Mouse (Mus musculus): ENCODE data around the gene Lyar.

Lyar gene

GRCm38 (mm10) chr5:38220328-38220912 lies at the start of gene Lyar, which contains the start of gene Zbtb49:
Lyar (plus strand) TSS chr5:38220470.
Zbtb49 (minus strand) TSS chr5:38220457.
- DNase-seq = peak; percentile 96

DNA sequence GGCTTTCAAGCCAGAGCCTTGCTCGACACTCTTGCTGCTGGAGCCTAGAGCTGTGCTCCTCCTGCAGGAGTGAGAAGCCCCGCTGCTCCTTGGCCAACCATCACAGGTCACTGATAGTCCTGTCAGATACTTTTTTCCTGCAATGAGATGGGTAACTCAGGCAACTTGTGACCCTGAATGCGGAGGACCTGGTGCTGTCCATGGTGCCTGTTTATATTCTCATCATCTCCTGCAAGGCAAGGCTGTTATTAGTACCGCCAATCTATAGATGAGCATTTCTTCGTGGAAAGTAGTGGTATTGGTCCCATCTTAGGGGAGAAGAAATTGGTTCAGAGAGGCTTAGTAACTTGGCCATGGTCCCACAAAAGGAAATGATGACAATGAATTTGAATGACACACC lies 46.5 kb upstream of the Lyar start:
- no peak for DNase-seq

GRCm38 (mm10) chr5:38174256-38174912 lies 45.9 kb upstream of the Lyar start:
- no peak for DNase-seq

- no peak for DNase-seq
These were observed 35.5 kb upstream of the Lyar start for GRCm38 (mm10) chr5:38184688-38185285.

- no peak for DNase-seq
These were observed 33.3 kb upstream of the Lyar start for GRCm38 (mm10) chr5:38187006-38187405.

DNA sequence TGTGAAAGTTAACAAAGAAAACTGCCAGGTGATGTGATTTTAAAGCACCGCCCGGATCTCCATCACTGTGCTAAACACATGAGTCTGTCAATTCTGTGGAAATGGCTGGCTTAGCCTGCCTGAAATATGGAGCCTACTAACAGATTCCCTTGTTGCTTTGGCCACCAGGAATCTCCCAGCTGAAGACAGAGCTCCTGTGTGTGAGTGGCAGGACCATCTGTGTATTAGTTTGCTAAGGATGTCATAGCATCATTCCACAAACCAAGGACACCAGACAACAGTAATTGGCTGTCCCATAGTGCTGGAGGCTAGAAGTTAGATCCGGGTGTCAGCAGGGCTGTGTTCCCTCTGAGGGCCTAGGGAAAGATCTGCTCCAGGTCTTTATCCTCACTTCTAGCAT lies 29.4 kb upstream of the Lyar start:
- DNase-seq = no peak

DNA sequence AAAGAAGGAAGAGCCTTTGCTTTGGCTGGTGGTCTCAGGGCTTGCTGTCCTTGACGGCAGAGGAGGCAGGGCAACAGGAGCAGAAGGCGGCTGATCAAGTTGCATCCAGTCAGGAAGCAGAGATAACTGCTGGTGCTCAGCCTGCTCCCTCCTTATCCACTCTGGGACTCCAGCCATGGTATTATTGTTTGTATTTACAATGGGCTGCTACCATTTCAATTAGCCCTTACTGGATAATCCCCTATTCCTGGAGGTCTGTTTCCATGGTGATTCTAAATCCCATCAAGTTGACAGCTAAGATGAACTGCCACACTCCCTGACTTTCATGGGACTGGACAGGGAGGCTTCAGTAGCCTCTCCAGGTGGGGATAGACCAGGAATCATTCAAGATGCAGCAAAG lies 25.3 kb upstream of the Lyar start:
- no peak for DNase-seq

DNA sequence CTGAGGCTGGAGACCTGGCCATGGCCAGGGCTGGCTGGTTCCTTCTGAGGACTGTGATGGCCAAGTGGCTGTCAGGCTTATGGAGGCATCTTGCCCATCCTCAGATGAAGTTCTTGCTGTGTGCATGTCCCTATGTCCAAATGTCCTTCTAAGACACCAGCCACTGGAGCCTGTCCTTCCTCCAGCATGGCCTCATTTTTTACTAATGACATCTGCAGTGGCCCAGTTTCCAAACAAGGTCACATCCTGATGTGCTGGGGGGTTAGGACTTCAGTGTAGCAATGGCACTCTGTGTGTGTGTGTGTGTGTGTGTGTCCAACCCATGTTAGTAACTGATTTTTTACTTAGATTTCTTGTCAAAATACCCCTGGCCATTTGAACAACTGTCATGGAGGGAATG lies 24.3 kb upstream of the Lyar start:
- DNase-seq = no peak

DNA sequence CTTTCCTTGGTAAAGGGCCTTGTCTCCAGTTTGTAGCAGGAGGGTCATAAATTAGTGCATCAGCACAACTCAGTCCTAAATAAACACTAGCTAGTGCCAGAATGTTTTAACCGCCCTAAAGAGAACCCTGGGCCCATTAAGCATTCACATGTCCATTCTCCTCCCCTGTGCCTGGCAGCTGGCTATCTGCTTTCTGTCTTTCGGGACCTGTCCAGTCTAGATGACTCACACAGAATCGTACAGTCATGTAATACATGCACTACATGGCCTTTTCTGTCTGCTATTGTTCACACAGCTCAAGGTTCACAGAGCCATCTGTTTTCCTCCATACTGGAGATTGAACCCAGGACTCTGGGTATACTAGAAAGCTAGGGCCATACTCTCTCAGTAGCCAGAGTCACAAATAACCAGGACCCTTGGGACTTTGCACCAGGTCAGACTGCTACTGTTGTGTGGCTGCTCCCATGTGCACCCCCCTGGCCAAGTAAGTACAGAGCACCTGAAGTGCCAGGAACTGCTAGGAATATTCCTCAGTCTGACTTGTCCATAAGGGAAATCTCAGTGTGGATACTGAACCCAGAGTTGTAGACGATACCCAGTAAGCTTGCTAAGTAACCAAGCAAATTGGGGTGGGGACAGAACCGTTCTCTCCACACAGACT lies 23.3 kb upstream of the Lyar start:
- no peak for DNase-seq

DNA sequence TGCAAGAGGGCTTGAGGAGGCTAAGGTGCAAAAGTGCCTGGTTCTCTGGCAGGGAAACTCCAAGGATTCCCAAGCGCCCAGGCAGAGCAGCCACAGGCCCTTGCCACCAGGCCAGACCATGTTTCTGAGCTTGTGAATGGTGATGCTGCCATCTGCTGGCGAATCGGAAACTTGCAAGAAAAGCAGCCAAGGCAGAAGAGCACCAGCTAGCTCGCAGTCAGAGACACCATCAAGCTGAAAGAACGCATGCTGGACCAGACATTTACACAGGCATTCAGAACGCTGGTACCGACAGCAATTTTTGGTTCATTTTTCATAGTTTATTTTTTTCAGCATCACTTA lies 22.8 kb upstream of the Lyar start:
- peak; percentile 72 for DNase-seq

DNA sequence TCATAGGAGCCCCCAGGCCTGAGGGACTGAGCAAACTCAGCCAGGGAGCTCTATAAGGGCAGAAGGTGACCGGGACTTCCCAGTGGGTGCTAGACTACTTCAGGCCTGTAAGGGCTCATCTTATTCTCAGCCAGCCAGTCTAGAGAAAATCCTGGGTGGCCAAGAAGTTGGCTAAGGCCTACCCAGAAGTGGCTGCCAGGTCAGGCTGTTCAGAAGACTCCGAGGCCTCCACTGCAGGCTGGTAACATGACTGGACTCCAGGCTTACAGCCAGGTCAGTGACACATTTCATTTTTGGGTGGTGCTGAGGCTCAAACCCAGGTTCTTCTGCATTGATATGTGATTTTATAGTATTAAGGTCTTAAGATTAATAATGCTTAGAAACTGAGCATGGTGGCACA lies 20.6 kb upstream of the Lyar start:
- no peak for DNase-seq

GRCm38 (mm10) chr5:38205303-38205726 lies 15.0 kb upstream of the Lyar start:
- no peak for DNase-seq

DNA sequence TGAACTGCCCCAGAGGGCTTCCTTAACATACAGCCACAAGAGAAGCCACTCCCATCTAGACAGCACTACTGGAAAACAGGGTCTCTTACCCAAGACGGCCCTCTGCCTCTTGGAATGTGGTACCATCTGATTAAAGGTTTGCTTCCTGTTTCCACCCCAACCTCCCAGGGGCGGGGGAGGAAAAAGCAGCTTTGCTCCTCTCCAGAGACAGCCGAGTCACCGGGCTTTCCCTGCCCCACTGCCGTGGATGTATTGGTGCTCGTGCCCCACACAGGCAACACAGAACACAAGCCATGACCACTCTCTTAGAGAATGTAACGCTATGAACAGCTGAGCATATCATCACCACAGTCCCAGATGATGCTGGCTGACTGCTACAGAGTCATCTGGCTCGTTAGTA lies 11.3 kb upstream of the Lyar start:
- DNase-seq = no peak

GRCm38 (mm10) chr5:38211691-38212090 lies 8.6 kb upstream of the Lyar start:
- DNase-seq = no peak

GRCm38 (mm10) chr5:38213009-38213408 lies 7.3 kb upstream of the Lyar start:
- no peak for DNase-seq

DNA sequence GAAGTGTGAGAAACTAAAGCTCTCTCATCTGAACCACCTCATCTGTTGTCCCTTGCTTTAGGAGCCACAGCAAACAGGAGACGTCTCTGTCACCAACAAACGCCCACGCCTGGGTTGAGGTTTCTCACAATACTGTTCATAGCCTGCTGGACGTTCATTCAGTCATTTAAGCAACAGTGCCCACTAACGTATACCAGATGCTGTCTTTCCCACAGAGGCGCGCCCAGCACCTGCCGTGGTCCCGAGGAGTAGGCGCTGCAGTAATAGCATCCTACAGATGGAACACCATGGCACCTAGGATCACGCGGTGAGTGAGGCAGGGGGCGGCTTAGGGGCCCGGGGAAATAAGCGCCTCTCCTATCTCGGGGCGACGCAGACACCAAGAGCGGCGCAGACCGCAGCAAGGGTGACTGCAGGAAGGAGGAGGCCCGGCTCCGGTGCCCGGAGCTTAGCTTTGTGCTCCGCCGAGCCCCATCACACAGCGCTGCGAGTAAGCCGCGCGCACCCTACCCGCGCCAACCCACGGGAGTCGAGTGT lies 431 bp upstream of the Lyar start:
- DNase-seq = no peak

- peak; percentile 64 for DNase-seq
These were observed 15.2 kb downstream of the Lyar start for GRCm38 (mm10) chr5:38235422-38235821.

DNA sequence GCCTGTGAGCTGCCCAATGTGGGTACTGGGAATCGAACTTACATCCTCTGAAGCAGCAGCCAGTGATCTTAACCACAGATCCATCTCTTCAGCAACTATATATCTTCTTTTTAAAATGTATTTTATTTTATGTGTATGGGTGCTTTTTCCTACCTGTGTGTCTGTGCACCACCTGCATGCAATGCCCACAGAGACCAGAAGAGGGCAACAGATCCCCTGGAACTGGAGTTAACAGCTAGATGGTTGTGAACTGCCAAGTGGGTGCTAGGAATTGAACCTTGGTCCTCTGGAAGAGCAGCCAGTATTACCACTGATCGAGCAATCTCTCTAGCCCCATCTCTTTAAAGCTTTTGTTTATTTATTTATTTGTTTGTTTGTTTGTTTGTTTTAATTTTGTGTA lies 16.4 kb downstream of the Lyar start:
- DNase-seq = no peak

DNA sequence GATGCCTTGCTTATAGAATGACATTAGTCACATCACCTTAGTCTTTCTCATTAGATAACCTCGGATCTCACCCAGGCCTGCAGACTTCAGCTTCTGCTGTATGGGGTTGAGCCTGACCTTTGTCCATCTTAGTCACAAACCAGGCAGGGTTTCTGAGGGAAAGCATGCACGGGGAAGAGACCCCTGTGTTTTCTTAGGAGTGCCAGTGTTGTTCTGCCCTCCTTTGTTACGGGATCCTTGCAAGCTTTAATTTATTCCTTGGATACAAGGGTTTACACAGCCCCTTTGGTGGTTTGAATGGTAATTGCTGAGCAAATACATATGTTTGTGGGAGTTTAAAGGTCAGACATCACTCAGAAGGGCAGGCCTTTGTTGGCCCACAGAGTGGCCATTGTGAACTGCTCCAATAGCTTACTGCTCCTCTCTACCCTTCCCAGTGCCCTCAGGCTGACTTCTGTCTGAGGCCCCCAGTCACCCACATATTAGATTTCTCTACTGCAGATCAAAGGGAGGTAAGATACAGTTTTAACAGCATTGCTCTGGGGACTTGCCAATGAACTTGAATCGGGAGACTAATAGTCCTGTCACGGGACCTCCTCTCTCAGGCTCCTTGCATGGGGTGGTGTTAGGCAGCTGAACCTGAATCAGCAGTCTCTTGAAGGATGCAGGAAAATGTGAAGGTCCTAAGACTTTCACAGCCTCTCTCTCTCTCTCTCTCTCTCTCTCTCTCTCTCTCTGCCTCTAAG lies 20.6 kb downstream of the Lyar start:
- DNase-seq = no peak

DNA sequence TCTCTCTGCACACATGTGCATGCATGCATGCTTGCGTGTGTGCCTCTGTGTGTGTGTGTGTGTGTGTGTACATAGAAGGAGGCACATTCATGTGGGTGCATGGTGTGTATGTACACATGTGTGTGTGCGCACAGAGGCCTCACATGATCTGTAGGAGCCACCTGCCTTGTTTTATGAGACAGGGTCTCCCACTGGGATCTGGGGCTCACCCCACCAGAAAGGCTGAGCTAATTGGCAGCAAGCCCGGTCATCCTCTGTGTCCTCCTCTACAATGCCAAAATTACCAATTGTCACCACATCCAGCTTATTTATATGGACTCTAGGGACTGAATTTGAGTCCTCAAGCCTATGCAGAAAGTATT lies 21.2 kb downstream of the Lyar start:
- no peak for DNase-seq

GRCm38 (mm10) chr5:38241966-38242365 lies 21.7 kb downstream of the Lyar start:
- no peak for DNase-seq

DNA sequence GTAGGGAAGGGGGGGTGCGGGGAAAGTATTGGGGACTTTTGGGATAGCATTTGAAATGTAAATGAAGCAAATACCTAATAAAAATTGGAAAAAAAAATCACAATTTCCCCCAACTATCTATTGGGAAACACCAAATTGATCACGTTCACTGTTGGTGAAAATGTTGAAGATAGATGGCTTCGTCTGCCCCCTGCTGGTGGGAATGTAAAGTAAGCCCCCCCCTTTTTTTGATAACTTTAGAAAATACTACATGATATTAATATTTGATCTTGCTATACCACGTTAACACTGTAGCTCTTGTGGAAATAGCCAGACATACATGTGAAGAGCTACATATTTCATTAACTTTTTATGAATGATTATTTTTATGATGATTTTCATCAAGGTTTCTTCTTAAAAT lies 34.9 kb downstream of the Lyar start:
- DNase-seq = no peak

DNA sequence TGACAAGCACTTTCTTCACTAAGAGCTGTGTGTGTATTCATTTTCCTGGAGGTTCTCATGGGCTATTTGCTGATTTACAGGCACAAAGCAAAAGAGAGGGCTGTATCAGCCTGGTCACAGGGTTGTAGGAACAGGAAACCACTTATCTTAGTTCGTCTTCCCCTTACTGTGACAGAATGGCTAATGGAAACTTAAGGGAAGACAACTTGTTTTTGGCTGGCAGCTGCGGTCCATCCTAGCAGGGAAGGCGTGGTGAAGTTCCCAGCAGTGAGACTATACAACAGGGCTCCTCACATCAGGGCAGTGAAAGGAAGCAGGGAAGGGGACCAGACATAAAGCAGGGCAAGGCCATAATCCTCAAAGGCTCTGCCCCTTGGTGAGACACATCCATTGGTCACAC lies 35.4 kb downstream of the Lyar start:
- DNase-seq = no peak

Measured in thymus, postnatal 14 days (tissue).